Comparison of ENCODE assay signal across 7 mouse cellular contexts in the genomic region with DNA sequence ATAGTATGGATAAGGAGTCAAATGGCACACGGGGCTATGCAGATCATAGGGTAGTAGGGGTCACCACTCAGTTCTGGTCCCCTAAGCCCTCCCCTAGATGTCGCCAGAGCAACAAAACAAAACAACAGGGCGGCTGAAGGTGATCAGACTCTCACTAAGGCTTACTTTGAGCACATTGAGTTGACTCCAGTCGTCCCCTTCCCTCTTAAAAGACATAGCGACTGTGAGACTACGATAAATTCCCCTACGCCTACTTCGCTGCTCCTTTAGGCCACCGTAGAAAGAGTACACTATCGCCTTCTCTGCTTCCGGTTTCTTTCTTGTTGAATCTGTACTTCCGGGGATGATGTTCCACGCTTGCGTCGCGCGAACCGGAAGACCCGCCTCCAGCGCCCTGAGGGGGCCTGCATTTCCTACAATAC. TPM values are rescaled to one million over a fixed set of nuclear protein-coding genes. Genes with fewer than 3 reads are reported as not detected.
DNase-seq lines count a peak whose midpoint lies in the region; ATAC-seq lines count a peak whose summit lies in the region.

A gene (minus strand): TSS at position 332 of the 422 bp plus-strand sequence.
A gene (plus strand): TSS at position 409 of the 422 bp plus-strand sequence.

- H3K4me2 ChIP-seq in intestine, embryonic 16.5 days (ENCODE audit: low read depth, low read length): peak within 1 kb of the TSS; percentile 93
- H3K4me2 ChIP-seq in midbrain, embryonic 11.5 days: peak within 1 kb of the TSS; percentile 86

- peak within 1 kb of the TSS; percentile 49; the same call in 1 of the 2 replicates for H3K27ac ChIP-seq in intestine, embryonic 16.5 days (ENCODE audit: low read length)
- H3K27ac ChIP-seq in midbrain, embryonic 11.5 days (ENCODE audit: low read depth, low read length): no peak within 1 kb of the TSS; the same call in 1 of the 2 replicates

- H3K9ac ChIP-seq in intestine, embryonic 16.5 days (ENCODE audit: low read depth, low read length): peak within 1 kb of the TSS; percentile 78
- H3K9ac ChIP-seq in midbrain, embryonic 11.5 days (ENCODE audit: low read length): peak within 1 kb of the TSS; percentile 72

- H3K36me3 ChIP-seq in intestine, embryonic 16.5 days (ENCODE audit: control insufficient read depth, insufficient read depth, low read length): 0 out of 2 replicates have a peak, but pooled peaks cover 4% of the 10 kb centered on the region
- H3K36me3 ChIP-seq in midbrain, embryonic 11.5 days (ENCODE audit: control insufficient read depth, insufficient read depth, low read length): peaks cover 7% of the 10 kb centered on the region; the same call in 1 of the 2 replicates

- peaks cover 10% of the 10 kb centered on the region for H3K4me1 ChIP-seq in intestine, embryonic 16.5 days (ENCODE audit: control insufficient read depth, insufficient read depth, low read length)
- peaks cover 11% of the 10 kb centered on the region for H3K4me1 ChIP-seq in midbrain, embryonic 11.5 days (ENCODE audit: control insufficient read depth, insufficient read depth, low read length)

- peak within 1 kb of the TSS; percentile 78 for H3K4me3 ChIP-seq in intestine, embryonic 16.5 days (ENCODE audit: low read length)
- peak within 1 kb of the TSS; percentile 67 for H3K4me3 ChIP-seq in midbrain, embryonic 11.5 days (ENCODE audit: low read depth, low read length)

- DNase-seq in adrenal gland, postnatal 10 days: peak; percentile 91
- DNase-seq in embryo, embryonic 9.5 days (ENCODE audit: extremely low spot score): peak; percentile 87
- DNase-seq in gastrocnemius, postnatal 4 days (ENCODE audit: low spot score in 2 of 2): peak; percentile 67 to 84
- DNase-seq in left cerebral cortex, postnatal 36 days (ENCODE audit: low spot score in 2 of 2): peak; percentile 91
- DNase-seq in midbrain, embryonic 11.5 days (ENCODE audit: low spot score, missing footprints): peak; percentile 99
- peak; percentile 92 for DNase-seq in skeletal muscle tissue, adult 2 months (ENCODE audit: low read depth, low spot score)

- ATAC-seq in intestine, embryonic 16.5 days: peak; percentile 93
- ATAC-seq in midbrain, embryonic 11.5 days (ENCODE audit: low FRiP score): peak; percentile 91

- under 1% methylated on average over 20 of the region's 20 CpGs for WGBS in intestine, embryonic 16.5 days
- WGBS in midbrain, embryonic 11.5 days: 0% methylated on average over 20 of the region's 20 CpGs

- intact Hi-C loops in left cerebral cortex, postnatal 36 days (cut with DNase I): no loop called here

- H3K9me3 ChIP-seq in intestine, embryonic 16.5 days (ENCODE audit: control insufficient read depth, low read length): no peaks in the 10 kb centered on the region
- no peaks in the 10 kb centered on the region for H3K9me3 ChIP-seq in midbrain, embryonic 11.5 days (ENCODE audit: control insufficient read depth, low read length)

- no peaks in the 10 kb centered on the region for H3K27me3 ChIP-seq in intestine, embryonic 16.5 days (replicated peaks; ENCODE audit: control insufficient read depth, insufficient read depth, low read length)
- H3K27me3 ChIP-seq in midbrain, embryonic 11.5 days (ENCODE audit: control insufficient read depth, insufficient read depth, low read length): no peaks in the 10 kb centered on the region

RNA-seq across cellular contexts. Expression of the first gene that starts in this region (rescaled TPM):
- 10 to 100 TPM; 30.6 to 38.6 TPM for total RNA-seq in adrenal gland, postnatal 10 days (2021)
- total RNA-seq in gastrocnemius, postnatal 4 days (2021): 10 to 100 TPM; 48.8 to 51.2 TPM
- polyA plus RNA-seq in intestine, embryonic 16.5 days (2015; fragmentation: Nextera tagmentation; extraction: Ambion mirVana): 56.9 and 62.2 TPM in 2 replicates
- total RNA-seq in left cerebral cortex, postnatal 36 days (2021): 10 to 100 TPM; 46.1 to 46.4 TPM
- 84.9 and 86.3 TPM in 2 replicates for polyA plus RNA-seq in midbrain, embryonic 11.5 days (2014; fragmentation: Nextera tagmentation; extraction: Ambion mirVana)

RNA-seq across cellular contexts. Expression of the second gene that starts in this region (rescaled TPM):
- 1 to 10 TPM; 9.2 to 9.8 TPM for total RNA-seq in adrenal gland, postnatal 10 days (2021)
- total RNA-seq in gastrocnemius, postnatal 4 days (2021): 1 to 10 TPM; 6.8 to 7.0 TPM
- 9.8 and 11.0 TPM in 2 replicates for polyA plus RNA-seq in intestine, embryonic 16.5 days (2015; fragmentation: Nextera tagmentation; extraction: Ambion mirVana)
- total RNA-seq in left cerebral cortex, postnatal 36 days (2021): 10 to 100 TPM; 16.3 to 18.4 TPM
- 16.1 and 17.4 TPM in 2 replicates for polyA plus RNA-seq in midbrain, embryonic 11.5 days (2014; fragmentation: Nextera tagmentation; extraction: Ambion mirVana)
